Mouse (Mus musculus) v-Abl transformed pro-B cells (cell line): ENCODE measurements around the gene Gm17949.

Source experiments
- in situ Hi-C, 2 experiments: fragments of 400-800 bp; cut with MboI; formaldehyde crosslinking; loops; one replicate each; pipeline ENCODE4 v1.15.1; 2025; ENCODE audit not compliant: unreplicated experiment in 2 of 2

The Gm17949 gene

GRCm38 (mm10) chr17:57011236-57012141 is at the start of gene Gm17949, which contains the start of gene Gtf2f1:
TSS of gene Gm17949 (plus strand) at chr17:57011469.
TSS of gene Gtf2f1 (minus strand) at chr17:57011288.
- in situ Hi-C loops = no loop called here

- in situ Hi-C loops = no loop called here
Measured at GRCm38 (mm10) chr17:56961880-56962279, 49.4 kb upstream of the Gm17949 start.

DNA sequence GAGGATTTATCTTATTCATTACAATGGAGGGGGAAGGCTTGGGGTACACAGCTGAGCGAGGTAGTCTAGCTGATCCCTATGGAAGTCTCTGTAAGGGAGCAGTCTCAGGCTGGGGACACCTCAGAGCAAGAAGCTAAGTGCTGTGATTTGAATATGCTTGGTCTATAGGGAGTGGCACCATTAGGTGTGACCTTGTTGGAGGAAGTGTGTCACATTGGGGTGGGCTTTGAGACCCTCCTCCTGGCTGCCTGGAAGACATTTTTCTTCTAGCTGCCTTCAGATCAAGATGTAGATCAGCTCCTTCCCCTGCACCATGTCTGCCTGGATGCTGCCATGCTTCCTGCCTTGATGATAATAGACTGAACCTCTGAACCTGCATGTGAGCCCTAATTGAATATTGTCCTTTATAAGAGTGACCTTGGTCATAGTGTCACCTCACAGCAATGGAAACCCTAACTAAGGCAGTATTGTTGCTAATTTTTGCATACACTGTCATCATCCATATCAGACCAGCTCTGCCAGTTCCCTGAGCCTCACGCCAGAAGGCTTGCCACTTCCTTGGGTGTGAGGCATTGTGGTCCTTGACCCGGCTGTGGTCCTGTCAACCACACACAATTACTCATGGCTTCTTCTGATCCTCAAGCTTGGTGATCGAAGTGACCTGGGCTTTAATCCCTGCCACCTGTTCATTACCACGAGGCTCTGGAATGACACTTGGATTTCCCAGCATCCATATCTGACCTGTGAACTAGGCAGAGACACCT is 48.4 kb upstream of the Gm17949 start:
- in situ Hi-C loops = no loop called here

DNA sequence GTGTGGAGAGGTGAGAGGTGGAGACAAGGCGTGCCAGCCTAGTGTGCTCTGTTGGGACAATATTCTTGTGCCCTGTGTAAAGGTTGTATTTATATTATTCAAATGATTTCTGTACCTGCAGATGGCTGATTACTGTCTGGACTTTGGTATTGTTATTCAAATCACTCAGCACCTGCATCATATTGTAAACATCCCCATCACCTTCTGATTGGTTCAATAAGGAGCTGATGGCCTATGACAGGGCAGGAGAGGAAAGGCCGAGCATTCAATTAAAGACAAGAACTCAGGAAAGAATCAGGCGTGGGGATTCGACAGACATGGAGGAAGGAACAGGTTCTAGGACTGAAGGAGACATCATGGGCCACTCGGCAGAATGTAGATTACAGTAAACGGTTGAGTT is 47.6 kb upstream of the Gm17949 start:
- in situ Hi-C loops = no loop called here

DNA sequence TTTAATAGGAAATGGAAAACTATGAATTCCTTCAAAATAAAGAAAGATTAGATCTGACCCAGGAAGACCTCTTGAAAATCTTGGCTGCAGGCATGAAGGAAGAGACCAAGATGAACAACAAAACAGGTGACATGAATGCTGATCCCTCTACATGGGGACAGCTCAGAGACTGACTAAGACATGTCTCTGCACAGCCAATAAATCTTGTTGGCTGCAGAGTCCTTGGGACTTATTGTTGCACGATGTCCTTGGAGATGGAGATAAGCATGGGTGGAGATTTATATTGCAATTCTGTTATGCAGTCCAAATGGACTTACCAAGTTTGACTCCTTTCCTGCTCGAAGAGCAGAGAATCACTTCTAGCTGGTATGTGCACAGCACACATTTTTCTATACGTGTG is 41.9 kb upstream of the Gm17949 start:
- in situ Hi-C loops = no loop called here

DNA sequence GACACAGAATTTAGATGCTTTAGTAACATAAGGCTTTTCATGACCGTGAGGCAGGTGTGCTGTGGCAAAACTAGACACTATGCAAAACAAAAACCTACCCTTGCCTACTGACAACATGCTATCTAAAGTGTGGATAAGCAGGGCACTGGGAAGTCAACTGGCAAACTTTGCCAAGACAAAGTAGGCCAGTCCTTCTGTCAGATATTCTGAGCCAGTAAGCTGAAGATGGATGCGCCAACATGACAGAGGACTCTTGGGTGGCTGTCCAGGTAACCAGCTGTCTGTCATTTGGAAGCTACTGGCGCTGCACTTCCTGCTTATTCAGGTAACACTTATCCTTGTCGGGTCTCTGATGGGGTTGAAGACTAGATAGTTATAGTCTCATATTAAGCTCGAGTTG is 41.2 kb upstream of the Gm17949 start:
- in situ Hi-C loops = no loop called here

DNA sequence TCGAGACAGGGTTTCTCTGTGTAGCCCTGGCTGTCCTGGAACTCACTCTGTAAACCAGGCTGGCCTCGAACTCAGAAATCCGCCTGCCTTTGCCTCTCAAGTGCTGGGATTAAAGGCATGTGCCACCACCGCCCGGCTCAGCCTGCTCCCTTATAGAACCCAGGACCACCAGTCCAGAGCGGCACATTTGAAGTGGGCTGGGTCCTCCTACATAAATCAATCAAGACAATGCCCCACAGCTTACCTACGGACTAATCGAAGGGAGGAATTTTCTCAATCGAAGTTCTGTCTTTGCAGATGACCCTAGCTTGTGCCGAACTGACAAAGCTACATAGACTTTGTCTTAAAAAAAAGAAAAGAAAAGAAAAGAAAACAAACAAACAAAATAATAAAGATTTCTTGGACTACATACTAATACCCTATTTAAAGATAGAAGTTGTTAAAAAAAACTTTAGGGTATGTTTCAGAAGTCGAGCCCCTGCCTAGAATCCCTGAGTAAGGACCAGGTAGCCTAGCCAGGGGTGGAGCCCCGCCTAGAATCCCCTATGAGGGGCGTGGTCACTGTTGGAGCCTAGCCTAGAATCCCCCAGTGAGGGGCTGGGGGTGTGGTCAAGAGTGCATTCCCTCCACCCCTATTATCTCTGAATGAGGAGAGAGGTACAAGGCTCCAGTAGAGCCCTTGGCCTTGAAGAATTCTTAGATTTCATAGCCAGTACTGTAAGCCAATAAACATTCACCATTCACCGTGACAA is 37.1 kb upstream of the Gm17949 start:
- in situ Hi-C loops = no loop called here

GRCm38 (mm10) chr17:56974708-56975240 is 36.5 kb upstream of the Gm17949 start:
- in situ Hi-C loops = loop anchor here (25.0 kb wide), 1 partner anchor 1938 kb away; no protein-coding TSS in a partner anchor

- in situ Hi-C loops = loop anchor here (25.0 kb wide), 1 partner anchor 1937 kb away; no protein-coding TSS in a partner anchor
Measured at GRCm38 (mm10) chr17:56975391-56975790, 35.9 kb upstream of the Gm17949 start.

GRCm38 (mm10) chr17:56976531-56977390 is 34.5 kb upstream of the Gm17949 start:
- in situ Hi-C loops = loop anchor here (25.0 kb wide), 1 partner anchor 1936 kb away; no protein-coding TSS in a partner anchor

DNA sequence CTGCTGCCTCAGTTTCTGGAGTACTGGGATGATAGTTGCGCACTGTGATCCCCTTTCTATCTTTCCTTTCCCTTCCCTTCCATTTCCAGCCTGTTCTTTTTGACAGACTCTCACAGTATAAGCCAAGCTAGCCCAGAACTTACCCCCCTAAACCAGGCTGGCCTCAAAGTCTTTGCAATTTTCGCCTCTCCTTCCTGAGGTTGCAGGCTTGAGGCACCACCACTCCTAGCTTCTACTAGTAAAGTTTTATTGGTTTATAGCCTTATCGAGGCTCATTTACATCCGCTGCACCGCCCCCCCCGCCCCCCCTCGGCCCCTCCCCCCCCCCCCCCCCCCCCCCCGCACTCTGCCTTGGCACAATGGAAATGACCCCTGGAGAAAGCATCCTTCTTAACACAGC is 31.7 kb upstream of the Gm17949 start:
- in situ Hi-C loops = loop anchor here (25.0 kb wide), 1 partner anchor 1933 kb away; no protein-coding TSS in a partner anchor

- in situ Hi-C loops = loop anchor here (25.0 kb wide), 1 partner anchor 1931 kb away; no protein-coding TSS in a partner anchor
Measured at GRCm38 (mm10) chr17:56981049-56981448, 30.2 kb upstream of the Gm17949 start.

DNA sequence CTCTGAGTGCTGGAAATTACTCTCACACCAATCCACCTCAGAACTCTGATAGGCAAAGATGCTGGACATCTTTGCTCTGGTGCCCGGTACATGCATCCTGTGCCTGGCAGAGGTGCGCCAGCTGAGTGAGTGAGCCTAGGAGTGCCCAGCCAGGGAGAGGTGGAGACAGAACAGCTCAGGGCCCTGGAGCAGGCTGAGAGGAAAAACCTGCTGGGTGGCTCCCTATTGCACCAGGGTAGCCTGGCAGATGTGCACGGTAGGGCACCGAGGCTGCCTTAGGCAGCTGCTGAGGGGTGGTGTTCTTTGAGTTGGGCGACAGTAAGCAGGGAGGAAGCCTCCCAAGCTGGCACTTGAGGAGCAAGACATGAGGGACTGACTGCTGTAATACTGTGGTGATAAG is 29.3 kb upstream of the Gm17949 start, which contains the start of gene Acer1:
Gene Acer1 (minus strand): TSS at position 114 of the 400 bp plus-strand sequence.
- in situ Hi-C loops = loop anchor here (25.0 kb wide), 1 partner anchor 1930 kb away; no protein-coding TSS in a partner anchor

- in situ Hi-C loops = loop anchor here (25.0 kb wide), 1 partner anchor 1927 kb away; no protein-coding TSS in a partner anchor
Measured at GRCm38 (mm10) chr17:56984886-56985285, 26.4 kb upstream of the Gm17949 start.

- in situ Hi-C loops = loop anchor here (25.0 kb wide), 1 partner anchor 1927 kb away; no protein-coding TSS in a partner anchor
Measured at GRCm38 (mm10) chr17:56985656-56986055, 25.6 kb upstream of the Gm17949 start.

DNA sequence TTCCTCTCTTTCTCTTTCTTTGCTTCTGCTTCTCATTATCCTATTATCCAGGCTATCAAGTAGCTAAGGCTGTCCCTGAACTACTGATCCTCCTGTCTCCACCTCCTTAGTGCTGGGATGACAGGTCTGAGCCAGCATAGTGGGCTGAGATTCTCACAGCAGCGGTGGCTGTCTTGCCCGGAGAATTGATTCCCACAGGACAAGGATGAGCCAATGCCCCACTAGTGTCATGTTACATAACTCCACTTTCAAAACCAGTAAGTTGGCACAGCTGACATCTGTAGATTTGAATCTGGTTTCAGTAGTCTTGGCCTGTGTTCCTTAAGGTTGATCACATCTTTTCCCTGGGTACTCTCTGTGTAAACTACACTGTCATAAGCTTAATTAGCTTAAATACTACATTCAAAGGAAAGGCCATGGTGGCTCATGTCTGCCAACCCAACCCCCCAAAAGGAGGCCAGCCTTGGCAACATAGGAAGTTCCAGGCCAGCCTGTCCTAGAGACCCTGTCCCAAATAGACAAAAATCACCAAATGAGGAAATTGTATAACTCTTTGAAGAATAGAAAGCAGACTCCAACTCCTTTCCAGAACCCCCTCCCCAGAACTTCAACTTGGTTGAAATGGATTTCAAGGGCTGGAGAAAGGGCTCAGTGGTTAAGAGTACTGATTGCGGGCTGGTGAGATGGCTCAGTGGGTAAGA is 25.0 kb upstream of the Gm17949 start:
- in situ Hi-C loops = loop anchor here (25.0 kb wide), 1 partner anchor 1926 kb away; no protein-coding TSS in a partner anchor

DNA sequence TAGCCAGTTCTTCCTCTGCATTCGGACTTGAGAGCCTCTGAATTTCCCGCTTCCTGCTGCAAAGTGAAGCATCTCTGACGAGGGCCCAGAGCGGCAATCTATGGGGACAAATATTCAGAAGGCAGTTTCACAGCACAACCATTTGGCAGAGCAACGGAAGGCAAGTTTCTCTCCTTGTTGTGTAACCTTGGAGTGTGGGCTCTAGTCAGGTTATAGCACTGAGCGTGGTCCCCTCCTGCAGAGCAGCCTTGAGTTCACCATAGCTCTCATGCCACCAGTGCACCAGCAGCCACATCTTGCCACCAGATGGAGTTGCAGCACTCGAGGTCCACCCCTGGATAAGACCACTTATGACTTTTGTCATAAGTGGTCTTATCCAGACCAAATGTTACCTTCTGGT is 22.8 kb upstream of the Gm17949 start:
- in situ Hi-C loops = loop anchor here (25.0 kb wide), 1 partner anchor 1924 kb away; no protein-coding TSS in a partner anchor

GRCm38 (mm10) chr17:56988921-56989430 is 22.3 kb upstream of the Gm17949 start:
- in situ Hi-C loops = loop anchor here (25.0 kb wide), 1 partner anchor 1923 kb away; no protein-coding TSS in a partner anchor
